Mouse (Mus musculus) T-cell, adult 2 months (primary cell): ENCODE results near the gene Pygm.

Source experiments
- DNase-seq: peaks from one replicate; pipeline ENCODE4 v3.0.0; 2022; ENCODE audit warnings: low spot score

The Pygm gene

DNA sequence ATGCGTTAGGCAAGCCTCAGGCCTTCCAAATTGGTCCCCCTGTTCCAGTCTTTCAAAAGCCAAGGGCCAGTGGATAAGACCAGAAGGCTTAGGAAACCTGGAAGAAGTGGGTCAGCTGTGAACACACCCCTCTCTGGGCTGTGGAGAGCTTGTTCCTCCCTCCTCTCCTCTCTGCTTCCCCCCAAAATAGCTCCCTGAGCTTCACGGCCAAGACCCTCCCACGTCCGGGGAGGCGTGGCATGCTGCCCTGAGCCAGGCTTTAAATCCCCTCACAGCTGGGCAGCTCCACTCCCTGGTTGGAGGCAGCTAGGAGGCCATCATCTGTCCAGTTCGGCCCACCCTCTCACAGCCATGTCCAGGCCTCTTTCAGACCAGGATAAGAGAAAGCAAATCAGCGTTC lies at the start of gene Pygm:
TSS of gene Pygm (plus strand) at position 272 of the 400 bp plus-strand sequence.
- DNase-seq, result no peak

DNA sequence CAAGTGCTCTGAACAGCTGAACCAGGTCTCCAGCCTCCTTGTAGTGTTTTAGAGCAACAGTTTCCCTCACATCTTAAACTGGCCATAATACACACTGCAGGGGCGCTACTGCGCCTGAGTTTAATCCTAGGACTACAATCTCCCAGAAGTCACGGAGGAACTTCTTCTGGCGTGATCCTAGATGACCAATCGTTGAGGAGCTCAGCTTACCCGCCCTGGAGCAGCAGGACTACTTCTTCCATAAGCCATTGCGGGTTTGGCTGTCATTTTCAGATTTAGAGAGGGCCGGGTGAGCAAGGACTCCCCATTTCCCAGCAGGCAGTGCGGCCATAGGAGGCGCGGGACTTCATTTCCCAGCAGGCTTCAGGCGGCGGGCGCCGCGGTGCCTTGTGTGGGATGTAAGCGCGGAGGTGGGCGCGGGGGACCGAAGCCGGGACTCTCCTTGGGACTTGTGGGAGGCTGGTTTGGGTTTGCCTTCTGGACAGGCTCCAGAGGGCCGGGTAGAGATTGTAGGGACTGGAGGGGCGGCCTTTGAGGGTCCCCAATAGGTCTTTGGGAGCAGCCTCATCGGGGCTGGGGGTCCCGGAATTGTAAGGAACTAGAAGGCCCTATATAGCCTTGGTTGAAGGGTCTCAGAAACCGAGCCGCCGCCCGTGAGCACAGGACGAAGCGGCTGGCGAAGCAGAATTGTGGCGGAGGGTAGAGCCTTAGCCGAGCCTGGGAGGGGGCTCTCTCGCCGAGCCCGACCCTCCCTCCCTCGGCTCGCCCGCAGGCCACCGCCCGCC lies 49.3 kb upstream of the Pygm start, which contains the start of gene Men1:
TSS of gene Men1 (plus strand) at position 307 of the 785 bp plus-strand sequence.
- DNase-seq, result peak; percentile 88

GRCm38 (mm10) chr19:6335458-6335827 lies 48.8 kb upstream of the Pygm start:
- no peak for DNase-seq

DNA sequence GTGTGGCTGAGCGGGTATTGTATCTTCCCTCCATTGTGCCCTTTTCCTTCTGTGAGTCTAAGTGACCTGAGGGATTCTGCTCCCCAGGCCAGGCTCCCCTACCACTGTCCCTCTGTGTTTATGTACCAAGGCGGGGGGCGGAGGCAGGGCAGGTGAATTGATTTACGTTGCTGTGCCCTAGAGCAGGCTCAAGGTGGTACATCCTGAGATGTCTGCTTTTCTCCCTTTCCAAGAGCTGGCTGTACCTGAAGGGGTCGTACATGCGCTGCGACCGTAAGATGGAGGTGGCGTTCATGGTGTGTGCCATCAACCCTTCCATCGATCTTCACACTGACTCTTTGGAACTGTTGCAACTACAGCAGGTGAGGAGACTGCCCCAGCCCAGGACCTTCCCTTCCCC lies 47.3 kb upstream of the Pygm start:
- DNase-seq, result no peak

DNA sequence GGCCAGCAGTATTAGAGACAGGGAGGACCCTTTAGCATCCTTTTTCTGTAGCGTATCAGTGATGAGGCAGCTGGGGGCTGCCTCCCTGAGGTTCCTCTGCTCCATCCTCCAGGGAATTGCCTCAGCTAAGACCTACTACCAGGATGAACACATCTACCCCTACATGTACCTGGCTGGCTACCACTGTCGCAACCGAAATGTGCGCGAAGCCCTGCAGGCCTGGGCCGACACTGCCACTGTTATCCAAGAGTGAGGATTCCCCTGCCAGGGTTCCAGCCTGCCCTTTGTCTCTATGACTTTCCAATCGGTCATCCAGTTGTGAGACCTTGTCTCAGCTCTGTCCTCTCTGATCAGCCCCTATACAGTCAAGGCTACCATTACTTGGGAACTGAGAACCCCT lies 46.0 kb upstream of the Pygm start:
- no peak for DNase-seq

DNA sequence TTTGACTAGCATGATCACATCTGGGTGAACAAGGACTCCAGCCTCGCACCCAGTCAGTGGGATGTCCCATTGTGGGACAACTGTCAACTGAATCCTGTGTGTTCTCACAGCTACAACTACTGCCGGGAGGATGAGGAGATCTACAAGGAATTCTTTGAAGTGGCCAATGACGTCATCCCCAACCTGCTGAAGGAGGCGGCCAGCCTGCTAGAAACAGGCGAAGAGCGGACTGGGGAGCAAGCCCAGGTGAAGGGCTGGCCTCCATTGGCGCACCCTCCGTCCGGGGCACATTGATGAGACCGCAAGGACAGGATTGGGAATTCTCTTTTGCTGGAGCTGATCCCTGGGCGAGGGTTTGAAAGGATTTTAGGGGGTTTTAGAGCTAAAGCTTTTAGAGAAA lies 45.5 kb upstream of the Pygm start:
- DNase-seq, result no peak

- no peak for DNase-seq
Measured at GRCm38 (mm10) chr19:6339191-6339590, 45.0 kb upstream of the Pygm start.

GRCm38 (mm10) chr19:6339890-6340504 lies 44.2 kb upstream of the Pygm start:
- peak; percentile 89 for DNase-seq

GRCm38 (mm10) chr19:6340524-6341452 lies 43.4 kb upstream of the Pygm start, which contains the start of gene Map4k2:
Gene Map4k2, plus strand, starts transcription at chr19:6341135.
- DNase-seq, result peak; percentile 88

- DNase-seq, result peak; percentile 41
Measured at GRCm38 (mm10) chr19:6341453-6342077, 42.6 kb upstream of the Pygm start.

DNA sequence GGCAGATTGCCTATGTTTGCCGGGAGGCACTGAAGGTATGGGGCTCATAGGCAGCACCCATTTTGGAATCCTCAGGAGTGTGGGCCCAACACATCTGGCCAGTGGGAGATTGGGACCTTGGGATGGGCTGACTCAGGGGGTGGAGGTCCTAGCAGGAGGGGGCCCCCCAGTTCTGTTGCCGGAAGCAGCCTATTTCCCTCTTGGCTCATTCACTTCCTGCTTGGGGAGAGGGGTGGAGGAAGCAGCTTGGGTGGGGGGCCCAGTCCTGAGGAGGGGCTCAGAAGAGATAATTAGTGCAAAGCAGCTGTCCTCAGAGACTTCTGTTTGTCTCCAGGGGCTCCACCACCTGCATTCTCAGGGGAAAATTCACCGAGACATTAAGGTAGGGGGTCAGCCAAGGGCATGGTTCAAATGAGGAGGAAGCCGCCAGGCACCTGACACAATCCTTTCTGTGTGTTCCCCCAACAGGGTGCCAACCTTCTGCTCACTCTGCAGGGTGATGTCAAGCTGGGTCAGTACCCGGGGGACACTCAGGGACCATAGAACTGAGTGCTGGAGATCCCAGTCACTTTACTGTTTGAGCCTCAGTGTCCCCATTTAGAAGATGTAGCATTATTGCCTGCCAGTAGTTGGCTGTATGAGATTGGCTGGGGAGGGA lies 41.8 kb upstream of the Pygm start:
- no peak for DNase-seq

DNA sequence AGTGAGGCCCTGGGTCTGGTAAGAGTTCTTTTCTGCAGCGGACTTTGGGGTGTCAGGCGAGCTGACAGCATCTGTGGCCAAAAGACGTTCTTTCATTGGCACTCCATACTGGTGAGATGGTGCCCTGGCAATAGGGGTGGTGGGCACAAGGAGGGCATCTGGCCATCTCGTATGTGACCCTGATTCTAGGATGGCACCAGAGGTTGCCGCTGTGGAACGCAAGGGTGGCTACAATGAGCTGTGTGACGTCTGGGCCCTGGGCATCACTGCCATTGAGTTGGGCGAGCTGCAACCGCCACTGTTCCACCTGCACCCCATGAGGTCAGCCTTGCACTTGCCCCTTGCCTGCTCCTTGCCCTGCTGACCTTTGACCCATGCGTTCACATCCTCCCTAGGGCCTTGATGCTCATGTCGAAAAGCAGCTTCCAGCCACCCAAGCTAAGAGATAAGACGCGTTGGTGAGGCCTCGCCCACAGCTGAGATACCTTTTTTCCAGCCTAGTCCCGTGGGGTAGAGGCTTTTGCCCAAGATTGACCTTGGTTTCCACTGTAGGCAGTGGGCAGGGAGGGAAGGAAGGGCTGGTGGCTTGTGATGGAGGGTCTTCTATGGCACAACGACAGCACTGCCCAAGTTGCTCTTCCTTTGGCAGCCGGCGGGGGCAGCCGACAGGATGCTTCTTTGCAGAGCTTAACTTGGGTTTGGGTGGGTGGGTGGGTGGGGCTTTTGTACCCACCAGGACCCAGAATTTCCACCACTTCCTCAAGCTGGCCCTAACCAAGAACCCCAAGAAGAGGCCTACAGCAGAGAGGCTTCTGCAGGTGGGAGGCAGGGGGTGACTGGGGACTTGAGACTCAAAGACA lies 40.9 kb upstream of the Pygm start:
- no peak for DNase-seq

DNA sequence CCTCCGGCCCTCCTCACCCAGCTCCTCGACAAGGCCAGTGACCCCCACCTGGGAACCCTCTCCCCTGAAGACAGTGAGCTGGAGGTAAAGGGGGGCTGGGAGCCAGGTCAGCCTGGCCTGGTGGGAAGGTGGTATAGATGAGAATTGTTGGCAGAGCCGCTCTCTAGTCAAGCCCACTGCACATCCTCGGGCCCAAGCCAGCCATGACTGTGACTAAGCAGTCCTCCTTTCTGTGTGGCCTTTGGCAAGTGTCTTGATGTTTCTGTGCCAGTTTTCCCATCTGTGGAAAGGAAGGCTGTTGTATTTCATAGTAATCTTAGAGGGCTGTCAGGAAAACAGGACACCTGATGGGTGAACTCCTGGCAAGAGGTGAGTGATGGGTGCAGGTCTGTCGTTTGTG lies 40.2 kb upstream of the Pygm start:
- DNase-seq, result no peak

GRCm38 (mm10) chr19:6346023-6346422 lies 38.2 kb upstream of the Pygm start:
- DNase-seq, result no peak

DNA sequence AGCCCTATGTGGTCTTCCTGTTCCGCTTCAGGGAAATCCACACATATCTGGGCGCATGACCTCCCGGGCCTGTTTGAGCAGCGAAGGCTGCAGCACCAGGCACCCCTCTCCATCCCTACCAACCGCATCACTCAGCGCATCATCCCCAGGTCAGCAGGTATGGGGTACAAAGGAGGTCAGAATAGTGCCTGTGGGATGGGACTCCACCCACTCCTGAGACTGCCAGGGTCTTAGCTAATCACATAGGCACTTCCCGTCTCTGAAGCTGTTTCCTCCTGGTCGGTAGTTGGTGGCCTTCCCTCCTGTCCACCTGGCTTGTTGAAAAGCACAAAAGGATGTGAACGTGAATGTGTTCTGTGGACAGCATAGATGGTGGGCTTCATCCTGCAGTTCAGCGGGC lies 37.5 kb upstream of the Pygm start:
- no peak for DNase-seq

DNA sequence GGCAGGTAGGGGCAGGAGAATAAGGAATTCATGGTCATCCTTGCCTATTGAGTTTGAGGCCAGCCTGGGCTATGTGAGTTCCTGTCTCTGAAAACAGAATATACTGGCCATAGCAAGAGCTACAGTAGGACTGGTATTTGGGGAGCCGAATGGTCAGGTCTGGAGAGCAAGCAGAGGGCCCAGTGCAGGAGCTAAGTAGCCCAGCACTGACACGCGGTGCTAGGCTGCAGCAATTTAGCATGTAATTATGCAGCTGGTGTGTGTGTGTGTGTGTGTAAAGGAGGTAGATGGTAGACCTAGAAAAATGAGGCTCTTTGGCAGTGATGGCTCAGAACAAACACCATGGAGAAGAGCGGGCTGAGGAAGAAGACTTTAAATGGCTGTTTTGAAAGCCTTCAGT lies 36.6 kb upstream of the Pygm start:
- no peak for DNase-seq

DNA sequence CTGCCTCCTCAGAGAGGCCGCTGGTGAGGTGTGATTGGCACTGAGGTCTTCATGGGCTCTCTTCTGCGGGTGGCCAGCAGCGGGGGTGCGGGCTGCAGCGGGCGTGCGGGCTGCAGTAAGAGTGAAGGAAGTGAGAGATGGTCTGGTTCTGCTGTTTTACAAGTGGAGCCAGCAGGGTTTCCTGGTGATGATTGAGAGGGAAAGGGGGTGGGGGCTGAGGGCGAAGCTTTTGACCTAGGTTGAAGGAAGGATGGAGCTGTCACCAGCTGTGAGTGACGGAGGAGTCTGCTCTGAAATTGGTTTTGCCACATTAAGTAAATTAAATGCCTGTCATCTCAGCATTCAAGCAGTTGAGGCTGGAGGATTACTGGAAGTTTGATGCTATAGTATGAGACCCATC lies 35.5 kb upstream of the Pygm start:
- no peak for DNase-seq

GRCm38 (mm10) chr19:6349215-6349983 lies 34.8 kb upstream of the Pygm start:
- DNase-seq, result no peak

DNA sequence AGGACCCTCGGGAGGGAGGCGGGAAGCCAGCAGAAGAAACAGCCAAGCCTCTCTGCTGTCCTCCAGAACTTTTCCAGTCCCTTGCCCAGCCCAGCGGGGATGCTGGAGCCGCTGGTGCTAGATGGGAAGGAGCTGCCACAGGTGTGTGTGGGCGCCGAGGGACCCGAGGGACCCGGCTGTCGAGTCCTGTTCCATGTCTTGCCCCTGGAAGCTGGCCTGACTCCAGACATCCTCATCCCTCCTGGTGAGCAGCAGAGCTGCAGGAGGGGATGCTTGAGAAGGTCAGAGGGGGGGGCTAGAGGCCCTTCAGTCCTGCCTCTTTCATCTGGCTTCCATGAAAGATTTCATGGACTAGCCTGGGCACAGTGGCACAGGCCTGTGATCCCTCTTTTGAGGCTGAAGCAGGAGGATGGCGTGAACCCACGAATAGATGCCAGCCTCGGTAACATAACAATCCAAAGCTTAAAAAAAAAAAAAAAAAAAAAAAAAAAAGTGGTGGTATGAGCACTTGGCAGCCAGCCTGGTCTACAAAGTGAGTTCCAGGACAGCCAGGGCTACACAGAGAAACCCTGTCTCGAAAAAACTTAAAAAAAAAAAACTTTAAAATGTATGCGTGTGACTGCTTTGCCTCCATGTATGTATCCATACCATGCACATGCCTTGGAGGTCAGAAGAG lies 32.6 kb upstream of the Pygm start:
- no peak for DNase-seq
